Mouse (Mus musculus): ENCODE measurements around the gene Hist1h3e.
"Not testable (repeated sequence)": the region's sequence is repeated elsewhere in the genome, so short reads cannot be mapped to it uniquely, and the experiment has no call there.

DNA sequence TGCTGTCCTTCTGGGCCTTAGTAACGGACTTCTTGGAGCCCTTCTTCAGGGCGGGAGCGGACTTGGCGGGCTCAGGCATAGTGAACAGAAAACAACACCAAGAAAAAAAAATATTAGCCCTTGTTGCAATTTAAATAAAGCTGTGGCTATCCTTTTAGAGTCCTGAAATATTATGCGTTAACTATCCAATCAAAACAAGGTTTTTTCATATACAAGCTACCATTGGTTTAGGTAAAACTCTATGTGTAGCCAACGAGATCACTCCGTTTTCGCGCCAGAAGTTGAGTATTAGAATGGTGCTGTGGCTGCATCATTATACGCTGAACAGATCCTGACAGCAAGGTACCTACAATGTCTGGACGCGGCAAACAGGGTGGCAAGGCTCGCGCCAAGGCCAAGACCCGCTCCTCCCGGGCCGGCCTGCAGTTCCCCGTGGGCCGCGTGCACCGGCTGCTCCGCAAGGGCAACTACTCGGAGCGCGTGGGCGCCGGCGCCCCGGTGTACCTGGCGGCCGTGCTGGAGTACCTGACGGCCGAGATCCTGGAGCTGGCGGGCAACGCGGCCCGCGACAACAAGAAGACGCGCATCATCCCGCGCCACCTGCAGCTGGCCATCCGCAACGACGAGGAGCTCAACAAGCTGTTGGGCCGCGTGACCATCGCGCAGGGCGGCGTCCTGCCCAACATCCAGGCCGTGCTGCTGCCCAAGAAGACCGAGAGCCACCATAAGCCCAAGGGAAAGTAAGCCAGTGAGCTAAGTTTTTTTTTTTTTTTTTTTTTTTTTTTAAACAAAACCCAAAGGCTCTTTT, 28.4 kb downstream of the Hist1h3e start, which contains the start of gene Hist1h2af:
- not testable (repeated sequence) for TF ChIP-seq CTCF (IDR thresholded peaks at IDR 0.05; ENCODE audit: low read depth, low read length); EP300 (IDR thresholded peaks at IDR 0.05; ENCODE audit: insufficient read depth, low read depth, low read length)

All from ES-Bruce4 (cell line).